Mouse (Mus musculus) MEL-GATA-1-ER (cell line): ENCODE measurements around the gene Fars2.

Source experiments
- DNase-seq: peaks from one replicate; pipeline ENCODE4 v3.0.0-alpha.2; 2012; ENCODE audit warnings: low read depth; ENCODE audit errors: extremely low read depth

Fars2 gene

GRCm38 (mm10) chr13:36294503-36294902 lies 177.3 kb downstream of the Fars2 start:
- no peak for DNase-seq

GRCm38 (mm10) chr13:36295848-36296247 lies 178.6 kb downstream of the Fars2 start:
- no peak for DNase-seq

GRCm38 (mm10) chr13:36296574-36296973 lies 179.4 kb downstream of the Fars2 start:
- no peak for DNase-seq

GRCm38 (mm10) chr13:36297950-36298781 lies 181.0 kb downstream of the Fars2 start:
- no peak for DNase-seq

GRCm38 (mm10) chr13:36298782-36299031 lies 181.5 kb downstream of the Fars2 start:
- no peak for DNase-seq

GRCm38 (mm10) chr13:36302770-36303169 lies 185.6 kb downstream of the Fars2 start:
- no peak for DNase-seq

- no peak for DNase-seq
Observed at GRCm38 (mm10) chr13:36305306-36305705, 188.1 kb downstream of the Fars2 start.

DNA sequence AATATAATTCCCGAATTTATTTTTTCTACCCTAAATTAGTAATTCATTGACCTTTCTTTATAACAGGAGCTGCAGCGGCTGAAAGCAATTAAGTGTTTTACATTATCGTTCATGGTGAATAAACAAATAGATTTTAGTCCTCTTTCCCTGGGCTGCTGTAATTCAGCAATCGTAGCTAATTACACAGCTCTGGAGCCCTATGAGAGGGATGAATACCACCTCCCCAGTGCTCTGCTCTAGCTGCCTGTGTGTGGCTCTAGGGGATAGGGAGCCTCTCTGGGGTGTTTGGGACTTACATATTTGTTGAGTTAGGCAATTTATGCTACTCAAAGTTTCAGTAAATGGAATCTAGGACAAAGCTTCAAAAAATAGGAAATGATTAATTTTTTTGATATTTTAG lies 190.2 kb downstream of the Fars2 start:
- DNase-seq, result no peak

- DNase-seq, result no peak
Observed at GRCm38 (mm10) chr13:36309160-36309559, 191.9 kb downstream of the Fars2 start.

GRCm38 (mm10) chr13:36314218-36314617 lies 197.0 kb downstream of the Fars2 start:
- DNase-seq, result no peak

GRCm38 (mm10) chr13:36314860-36315800 lies 197.9 kb downstream of the Fars2 start:
- DNase-seq, result no peak

DNA sequence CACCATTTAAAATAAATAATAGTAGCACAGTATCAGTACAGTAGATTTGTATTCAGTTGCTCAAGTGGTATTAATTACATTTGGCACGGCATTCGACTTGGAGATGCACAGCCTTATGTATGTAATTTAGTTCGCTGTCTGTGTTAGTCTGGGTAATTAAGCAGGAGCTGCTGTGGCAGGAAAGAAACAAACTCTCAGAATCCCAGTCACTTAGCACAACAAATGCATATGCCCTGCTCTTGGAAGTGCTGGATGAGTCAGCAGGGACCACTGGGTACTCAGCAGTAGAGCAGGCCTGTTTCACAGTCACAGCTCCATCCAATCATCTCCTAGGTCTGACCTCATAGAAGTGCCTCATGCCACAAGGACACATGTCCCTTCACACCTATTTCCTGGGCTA lies 200.6 kb downstream of the Fars2 start:
- no peak for DNase-seq

- peak; percentile 9 for DNase-seq
Observed at GRCm38 (mm10) chr13:36324624-36325023, 207.4 kb downstream of the Fars2 start.

- no peak for DNase-seq
Observed at GRCm38 (mm10) chr13:36326539-36326938, 209.3 kb downstream of the Fars2 start.

GRCm38 (mm10) chr13:36329871-36330270 lies 212.7 kb downstream of the Fars2 start:
- no peak for DNase-seq

GRCm38 (mm10) chr13:36330542-36330941 lies 213.3 kb downstream of the Fars2 start:
- DNase-seq, result no peak

DNA sequence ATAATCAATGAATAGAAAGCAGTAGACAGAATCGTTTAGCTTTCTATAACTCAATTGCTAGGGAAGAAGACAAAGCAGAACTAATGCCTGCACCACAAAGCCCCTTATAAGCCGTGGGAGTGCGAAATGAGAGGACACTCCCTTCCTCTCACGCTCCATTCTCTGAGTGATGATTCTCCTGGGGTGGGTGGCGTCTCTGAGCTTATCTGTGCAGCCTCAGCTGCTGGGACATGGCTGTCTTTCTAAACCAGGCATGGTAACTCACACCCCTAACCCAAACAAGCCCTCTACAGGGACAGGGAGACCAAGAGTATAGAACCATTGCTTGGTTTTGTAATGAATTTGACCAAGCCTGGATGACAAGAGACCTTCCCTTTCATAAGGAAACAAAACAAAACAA lies 217.5 kb downstream of the Fars2 start:
- peak; percentile 20 for DNase-seq

DNA sequence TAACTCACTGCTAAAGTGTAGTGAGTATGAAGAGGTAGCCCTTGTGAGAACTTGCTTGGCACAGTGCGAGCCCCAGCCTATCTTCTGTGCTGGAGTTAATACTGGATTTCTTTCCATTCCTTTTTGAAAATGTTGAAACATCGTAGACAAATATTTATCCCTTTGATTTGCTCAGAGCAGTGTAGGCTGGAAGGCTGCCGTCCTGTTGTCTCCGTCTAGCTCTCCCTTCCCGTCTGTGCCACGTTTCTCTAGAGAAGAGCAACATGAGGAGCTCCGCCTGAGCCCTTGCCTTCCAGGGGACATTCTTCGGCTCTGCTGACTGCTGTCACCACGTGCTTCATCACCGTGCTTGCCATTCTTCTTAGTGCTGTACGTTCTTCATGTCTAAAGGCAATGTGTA lies 234.3 kb downstream of the Fars2 start:
- no peak for DNase-seq

- no peak for DNase-seq
Observed at GRCm38 (mm10) chr13:36357469-36357868, 240.3 kb downstream of the Fars2 start.

- no peak for DNase-seq
Observed at GRCm38 (mm10) chr13:36361419-36361818, 244.2 kb downstream of the Fars2 start.

GRCm38 (mm10) chr13:36365719-36366118 lies 248.5 kb downstream of the Fars2 start:
- DNase-seq, result peak; percentile 21

- DNase-seq, result no peak
Observed at GRCm38 (mm10) chr13:36366304-36366703, 249.1 kb downstream of the Fars2 start.
